Mouse (Mus musculus) myocyte (in vitro differentiated cells): ENCODE data around the gene Tmpo.

Source experiments
- E2F4 ChIP-seq: IDR thresholded peaks from one replicate; pipeline ENCODE4 v1.6.1; 2011; ENCODE audit warnings: mild to moderate bottlenecking, control low read depth, moderate library complexity; ENCODE audit not compliant: insufficient read depth
- MYOD1 ChIP-seq, 3 experiments: IDR thresholded peaks; one replicate each; pipeline ENCODE4 v1.6.1; 2011; ENCODE audit warnings: control low read depth in 2 of 3, low read depth in 2 of 3, mild to moderate bottlenecking in 2 of 3, moderate library complexity in 1 of 3; ENCODE audit not compliant: insufficient read length in 2 of 3, control insufficient read depth in 1 of 3
- MYOG ChIP-seq, 3 experiments: IDR thresholded peaks; one replicate each; pipeline ENCODE4 v1.6.1; 2011; ENCODE audit warnings: control low read depth in 2 of 3, low read depth in 2 of 3, mild to moderate bottlenecking in 2 of 3; ENCODE audit not compliant: insufficient read length in 2 of 3, control insufficient read depth in 1 of 3, insufficient read depth in 1 of 3
- POLR2A ChIP-seq: IDR thresholded peaks from one replicate; pipeline ENCODE4 v1.6.1; 2011; ENCODE audit warnings: low read depth, mild to moderate bottlenecking, control low read depth, moderate library complexity; ENCODE audit not compliant: insufficient read length
- POLR2AphosphoS2 ChIP-seq: IDR thresholded peaks from one replicate; pipeline ENCODE4 v1.6.1; 2011; ENCODE audit warnings: low read depth, control low read depth; ENCODE audit not compliant: insufficient read length
- SRF ChIP-seq: IDR thresholded peaks from one replicate; pipeline ENCODE4 v1.6.1; 2011; ENCODE audit warnings: low read depth; ENCODE audit not compliant: control insufficient read depth, insufficient read length
- TCF12 ChIP-seq: IDR thresholded peaks from one replicate; pipeline ENCODE4 v1.6.1; 2011; ENCODE audit warnings: mild to moderate bottlenecking, control low read depth; ENCODE audit not compliant: poor library complexity, insufficient read depth, severe bottlenecking
- USF1 ChIP-seq: IDR thresholded peaks from one replicate; pipeline ENCODE4 v1.6.1; 2011; ENCODE audit warnings: low read depth, mild to moderate bottlenecking, control low read depth, moderate library complexity

GRCm38 (mm10) chr10:91188684-91189287 is 7.7 kb upstream of the Tmpo start:
- TF ChIP-seq USF1 = no peak
- no peak for TF ChIP-seq POLR2A
- no peak for TF ChIP-seq POLR2AphosphoS2
- no peak for TF ChIP-seq MYOD1 (IDR thresholded peaks at IDR 0.05; ENCODE audit: control insufficient read depth in 1 of 3, insufficient read length in 2 of 3, low read depth in 2 of 3)
- no peak for TF ChIP-seq TCF12
- TF ChIP-seq E2F4 = no peak
- no peak for TF ChIP-seq MYOG (IDR thresholded peaks at IDR 0.05; ENCODE audit: control insufficient read depth in 1 of 3, insufficient read depth in 1 of 3, insufficient read length in 2 of 3, low read depth in 2 of 3)
- no peak for TF ChIP-seq SRF
